Mouse (Mus musculus) erythroblast, adult 5-6 weeks (primary cell): Measurements from ENCODE around the gene Clps. TPM values are rescaled to one million over a fixed set of nuclear protein-coding genes. Genes with fewer than 3 reads are reported as not detected.

Source experiments
- ATAC-seq: replicated peaks from 2 replicates; pipeline ENCODE4 v1.8.0; 2016; ENCODE audit warnings: moderate number of reproducible peaks, mild to moderate bottlenecking, moderate TSS enrichment, inconsistent platforms; ENCODE audit not compliant: poor library complexity, low FRiP score, severe bottlenecking
- total RNA-seq, 2 experiments: library from RNA; stranded (forward) in 1 of 2; stranded (reverse) in 1 of 2; fragments of 150-400 nt in 1 of 2; fragments of 200-764, 138-1000 nt in 1 of 2; gene quantifications; 2 replicates each; pipeline versions ENCODE4 v1.2.3 to v1.2.4; 2015 to 2017; ENCODE audit warnings: low replicate concordance in 2 of 2

Gene Clps
- total RNA-seq, 2 experiments from 2014 or later: not detected

DNA sequence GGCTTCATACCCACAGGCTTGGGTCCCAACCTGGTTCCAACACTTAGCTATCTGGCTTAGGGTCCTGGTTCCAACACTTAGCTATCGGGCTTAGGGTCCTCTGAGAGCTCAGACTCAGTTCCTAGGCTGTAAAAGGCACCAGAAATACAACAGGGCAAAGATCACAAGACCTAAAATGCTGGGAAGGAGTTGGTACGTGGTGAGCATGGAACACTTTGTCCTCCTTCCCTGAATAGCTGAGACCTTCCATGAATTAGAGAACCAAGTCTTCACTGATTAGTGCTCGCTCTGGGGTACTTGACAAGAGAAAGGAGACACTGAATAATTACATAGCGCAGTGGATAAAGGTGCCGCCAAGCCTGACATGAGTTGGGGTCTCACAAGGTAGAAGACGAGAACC is 38.6 kb downstream of the Clps start:
- ATAC-seq: no peak

DNA sequence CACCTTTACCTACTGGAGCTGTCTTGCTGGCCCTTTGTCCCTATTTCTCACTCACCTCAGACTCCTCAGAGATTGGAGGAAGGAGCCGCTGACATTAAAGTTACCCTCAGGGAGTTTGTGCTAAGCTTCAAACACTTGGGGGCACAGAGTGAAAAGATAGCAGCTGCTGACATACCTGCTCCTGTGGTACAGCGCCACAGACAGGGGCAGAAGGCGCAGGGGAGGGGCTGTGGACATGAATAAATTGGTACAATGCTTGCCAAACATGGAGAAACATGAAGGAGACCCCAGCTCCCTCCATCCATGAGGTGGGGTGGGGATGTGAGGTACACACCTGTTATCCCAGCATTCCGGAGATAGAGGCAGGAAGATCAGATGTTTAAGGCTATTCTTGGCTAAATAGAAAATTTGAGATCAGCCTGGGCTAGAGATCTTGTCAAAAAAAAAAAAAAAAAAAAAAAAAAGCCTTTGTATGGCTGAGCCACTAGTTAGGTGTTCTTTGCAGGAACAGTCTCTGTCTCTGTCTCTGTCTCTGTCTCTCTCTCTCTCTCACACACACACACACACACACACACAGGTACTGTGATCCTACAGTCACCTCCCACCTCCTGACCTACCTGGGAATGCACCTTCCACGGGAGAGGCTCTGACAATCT is 39.4 kb downstream of the Clps start:
- no peak for ATAC-seq

DNA sequence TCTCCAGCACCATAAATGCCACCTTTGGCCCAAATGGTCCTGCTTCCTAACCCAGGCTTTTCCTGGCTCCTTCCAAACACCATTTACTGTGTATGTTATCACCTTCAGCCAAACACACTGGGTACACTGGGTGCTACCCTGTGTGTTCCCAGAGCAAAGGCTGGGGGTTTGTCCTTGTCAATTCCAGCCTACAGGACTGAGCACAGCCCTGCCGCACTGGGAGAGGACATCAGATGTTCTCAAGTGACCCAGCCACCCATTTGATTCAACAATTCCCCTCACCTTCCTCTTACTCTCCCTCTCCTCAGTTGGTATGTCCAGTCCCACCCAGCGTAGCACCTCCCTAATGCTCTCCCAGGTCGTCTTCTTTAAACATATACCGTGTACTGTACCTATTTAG is 40.0 kb downstream of the Clps start:
- ATAC-seq: no peak

GRCm38 (mm10) chr17:28519827-28520226 is 40.7 kb downstream of the Clps start:
- ATAC-seq: no peak

- no peak for ATAC-seq
These were observed 41.9 kb downstream of the Clps start for GRCm38 (mm10) chr17:28518615-28519071.

GRCm38 (mm10) chr17:28517956-28518614 is 42.5 kb downstream of the Clps start:
- no peak for ATAC-seq

DNA sequence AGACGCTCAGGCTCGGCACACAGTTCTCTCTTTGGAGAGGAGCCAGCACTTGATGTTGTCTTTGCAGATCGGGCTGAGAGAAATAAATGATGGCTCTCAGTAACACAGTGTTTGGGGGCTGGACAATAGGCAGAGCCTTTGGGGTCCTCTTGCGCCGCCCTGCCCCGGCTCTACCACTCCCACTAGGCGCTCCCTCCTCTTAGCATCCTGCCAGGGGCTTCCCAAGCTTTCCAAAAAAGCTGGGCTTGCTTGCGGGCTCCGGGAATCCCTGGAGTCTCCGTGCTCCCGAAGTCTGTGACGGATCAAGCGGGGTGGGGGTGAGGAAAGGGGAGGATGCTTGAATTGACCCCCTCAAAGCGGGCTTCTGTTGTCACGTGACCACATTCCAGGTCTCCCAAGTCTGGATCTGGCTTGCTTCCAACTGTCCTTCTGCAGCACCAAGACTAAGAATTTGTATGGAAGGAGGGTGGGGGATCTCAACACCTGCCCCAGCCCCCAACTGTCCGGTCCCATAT is 43.1 kb downstream of the Clps start, which contains the start of gene Fkbp5:
Gene Fkbp5 (minus strand): TSS at position 87 of the 515 bp plus-strand sequence.
- no peak for ATAC-seq

DNA sequence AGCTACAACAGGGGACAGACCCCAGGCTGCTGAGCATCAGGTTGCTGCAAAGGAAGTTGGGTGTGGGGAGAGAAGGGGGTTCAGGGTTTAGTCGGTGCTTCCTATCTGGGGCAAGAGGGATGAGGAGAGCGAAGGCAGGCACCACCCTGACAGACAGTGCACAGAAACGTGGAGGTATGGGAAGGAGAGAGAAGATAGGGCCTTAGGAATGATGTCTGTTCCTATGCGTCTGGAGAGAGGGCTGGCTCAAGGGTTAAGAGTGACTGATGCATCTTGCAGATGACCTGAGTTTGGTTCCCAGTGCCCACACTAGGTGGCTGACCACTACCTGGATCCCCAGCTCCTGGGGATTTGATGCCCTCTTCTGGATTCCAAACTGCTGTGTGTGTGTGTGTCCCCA is 43.7 kb downstream of the Clps start:
- no peak for ATAC-seq

GRCm38 (mm10) chr17:28515431-28516341 is 44.9 kb downstream of the Clps start:
- ATAC-seq: no peak

- no peak for ATAC-seq
These were observed 46.0 kb downstream of the Clps start for GRCm38 (mm10) chr17:28514555-28514954.

GRCm38 (mm10) chr17:28513844-28514243 is 46.7 kb downstream of the Clps start:
- ATAC-seq: no peak

GRCm38 (mm10) chr17:28513337-28513736 is 47.2 kb downstream of the Clps start:
- ATAC-seq: no peak

DNA sequence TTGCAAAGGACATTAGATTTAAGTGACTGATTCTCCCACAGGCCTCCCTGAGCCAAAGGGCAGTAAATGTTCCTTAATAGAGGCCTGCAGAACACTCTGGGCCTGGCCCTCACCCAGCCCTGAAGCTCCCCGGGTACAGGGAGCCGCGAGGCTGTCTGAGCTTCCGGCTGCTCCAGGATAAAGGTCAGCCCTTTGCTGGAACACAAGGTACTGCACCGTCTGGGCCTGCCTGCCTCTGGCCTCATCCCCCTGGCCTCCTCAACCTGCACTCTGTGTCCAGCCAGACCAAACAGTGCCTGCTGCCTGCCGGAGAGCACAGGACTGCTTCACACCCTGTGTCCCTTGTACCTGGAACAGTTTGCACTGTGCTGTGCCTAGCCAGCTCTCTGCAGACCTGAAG is 47.9 kb downstream of the Clps start:
- ATAC-seq: no peak

- ATAC-seq: no peak
These were observed 48.7 kb downstream of the Clps start for GRCm38 (mm10) chr17:28511616-28512541.

GRCm38 (mm10) chr17:28510445-28511342 is 49.9 kb downstream of the Clps start:
- no peak for ATAC-seq
